Mouse (Mus musculus) CH12.LX (cell line): ENCODE measurements around the gene Pde4d. TPM values are rescaled to one million over a fixed set of nuclear protein-coding genes. Genes with fewer than 3 reads are reported as not detected.

ENCODE experiments used
- DNase-seq: peaks from one replicate; pipeline ENCODE4 v3.0.0-alpha.2; 2013; ENCODE audit errors: extremely low read depth
- H3K27ac ChIP-seq: 2 replicates; pipeline ENCODE4 v1.5.1; 2012; ENCODE audit warnings: low read depth, mild to moderate bottlenecking, control low read depth, moderate library complexity; ENCODE audit not compliant: insufficient read depth
- H3K27me3 ChIP-seq: replicated peaks from 2 replicates; pipeline ENCODE3; 2012; ENCODE audit warnings: inconsistent platforms
- H3K36me3 ChIP-seq, 2 experiments: replicated peaks in 1 of 2; 2 replicates each; pipeline versions ENCODE3 to v1.6.1; 2012; ENCODE audit warnings: inconsistent platforms in 1 of 2, low read length in 1 of 2, mild to moderate bottlenecking in 1 of 2, mixed read lengths in 1 of 2, moderate library complexity in 1 of 2; ENCODE audit not compliant: control insufficient read depth in 1 of 2, insufficient read depth in 1 of 2
- H3K4me1 ChIP-seq, 2 experiments: 2 replicates each; pipeline ENCODE4 v1.6.1; 2012; ENCODE audit warnings: inconsistent platforms in 1 of 2, moderate library complexity in 1 of 2; ENCODE audit not compliant: insufficient read depth in 2 of 2, control insufficient read depth in 1 of 2
- H3K4me2 ChIP-seq: 2 replicates; pipeline ENCODE4 v1.6.1; 2012; ENCODE audit warnings: low read depth, mild to moderate bottlenecking, control low read depth; ENCODE audit not compliant: poor library complexity, insufficient read depth, severe bottlenecking
- H3K4me3 ChIP-seq, 3 experiments: fragments of 150-350 bp in 1 of 3; sonication (generic) in 1 of 3; replicated peaks in 1 of 3; 2 replicates each; pipeline versions ENCODE3 to v1.5.1; 2011 to 2012; ENCODE audit warnings: low read depth in 2 of 3, low read length in 2 of 3, mild to moderate bottlenecking in 2 of 3, moderate library complexity in 2 of 3, control low read depth in 1 of 3, improper control_type of control experiment in 1 of 3, inconsistent platforms in 1 of 3, mixed read lengths in 1 of 3; ENCODE audit not compliant: poor library complexity in 1 of 3
- H3K79me2 ChIP-seq: replicated peaks from 2 replicates; pipeline ENCODE4 v1.6.1; 2012; ENCODE audit warnings: mild to moderate bottlenecking, moderate library complexity; ENCODE audit not compliant: control insufficient read depth, poor library complexity, insufficient read depth, severe bottlenecking; ENCODE audit errors: extremely low read depth
- H3K9ac ChIP-seq: 2 replicates; pipeline ENCODE4 v1.6.1; 2012; ENCODE audit warnings: low read depth, mild to moderate bottlenecking, control low read depth, moderate library complexity; ENCODE audit not compliant: insufficient read depth
- H3K9me3 ChIP-seq: replicated peaks from 2 replicates; pipeline ENCODE3; 2012; ENCODE audit warnings: low read length, inconsistent platforms, mixed read lengths
- CHD1 ChIP-seq: IDR thresholded peaks from 2 replicates; pipeline ENCODE4 v1.6.1; 2012; ENCODE audit warnings: low read depth, low read length, improper control_type of control experiment, inconsistent platforms
- CHD2 ChIP-seq: IDR thresholded peaks from 2 replicates; pipeline ENCODE4 v1.6.1; 2011; ENCODE audit warnings: low read length, improper control_type of control experiment
- CTCF ChIP-seq, 2 experiments: IDR thresholded peaks in 1 of 2; conservative IDR thresholded peaks in 1 of 2; 2 replicates each; pipeline ENCODE4 v1.5.1; 2011 to 2012; ENCODE audit warnings: low read depth in 2 of 2, low read length in 2 of 2, improper control_type of control experiment in 1 of 2, inconsistent platforms in 1 of 2, mild to moderate bottlenecking in 1 of 2, moderate library complexity in 1 of 2
- E2F4 ChIP-seq: IDR thresholded peaks from 2 replicates; pipeline ENCODE4 v1.6.1; 2011; ENCODE audit warnings: low read depth, low read length, improper control_type of control experiment; ENCODE audit not compliant: insufficient replicate concordance
- ELF1 ChIP-seq: IDR thresholded peaks from 2 replicates; pipeline ENCODE4 v1.6.1; 2014; ENCODE audit warnings: low read depth, mild to moderate bottlenecking, inconsistent platforms, low read length, improper control_type of control experiment
- EP300 ChIP-seq: IDR thresholded peaks from 2 replicates; pipeline ENCODE4 v1.6.1; 2011; ENCODE audit warnings: low read length, improper control_type of control experiment
- HCFC1 ChIP-seq: IDR thresholded peaks from 2 replicates; pipeline ENCODE4 v1.6.1; 2012; ENCODE audit warnings: low read depth, mild to moderate bottlenecking, inconsistent platforms, low read length, improper control_type of control experiment
- JUN ChIP-seq: IDR thresholded peaks from 2 replicates; pipeline ENCODE4 v1.6.1; 2011; ENCODE audit warnings: low read depth, mild to moderate bottlenecking, low read length, improper control_type of control experiment, moderate library complexity; ENCODE audit not compliant: insufficient read depth
- JUND ChIP-seq: conservative IDR thresholded peaks from 2 replicates; pipeline ENCODE4 v1.6.1; 2011; ENCODE audit warnings: low read depth, low read length, improper control_type of control experiment
- MAX ChIP-seq: IDR thresholded peaks from 2 replicates; pipeline ENCODE4 v1.6.1; 2011; ENCODE audit warnings: low read length, improper control_type of control experiment
- MXI1 ChIP-seq: IDR thresholded peaks from 2 replicates; pipeline ENCODE4 v1.6.1; 2011; ENCODE audit warnings: mild to moderate bottlenecking, low read depth, low read length, improper control_type of control experiment
- NELFE ChIP-seq: IDR thresholded peaks from 2 replicates; pipeline ENCODE4 v1.6.1; 2011; ENCODE audit warnings: low read depth, low read length, improper control_type of control experiment
- NRF1 ChIP-seq: IDR thresholded peaks from 2 replicates; pipeline ENCODE4 v1.6.1; 2014; ENCODE audit warnings: low read depth, mild to moderate bottlenecking, inconsistent platforms, low read length, improper control_type of control experiment, moderate library complexity
- PAX5 ChIP-seq: IDR thresholded peaks from 2 replicates; pipeline ENCODE4 v1.6.1; 2012; ENCODE audit warnings: low read length, inconsistent platforms, mixed read lengths
- RCOR1 ChIP-seq: conservative IDR thresholded peaks from 2 replicates; pipeline ENCODE4 v1.6.1; 2012; ENCODE audit warnings: low read depth, mild to moderate bottlenecking, inconsistent platforms, low read length, improper control_type of control experiment
- SIN3A ChIP-seq: IDR thresholded peaks from 2 replicates; pipeline ENCODE4 v1.6.1; 2012; ENCODE audit warnings: low read length, improper control_type of control experiment, inconsistent platforms
- USF2 ChIP-seq: conservative IDR thresholded peaks from 2 replicates; pipeline ENCODE4 v1.6.1; 2011; ENCODE audit warnings: low read depth, low read length, improper control_type of control experiment
- ZC3H11A ChIP-seq: IDR thresholded peaks from 2 replicates; pipeline ENCODE4 v1.6.1; 2012; ENCODE audit warnings: low read depth, mild to moderate bottlenecking, inconsistent platforms, low read length, improper control_type of control experiment
- dilution Hi-C: fragments of 300-500 bp; cut with MboI; formaldehyde crosslinking; loops from 2 replicates; pipeline ENCODE4 v1.14.3; 2020; ENCODE audit warnings: low sequenced_read_pairs; ENCODE audit not compliant: extremely low pct_unique_long_range_greater_than_20kb, extremely low pct_ligation_motif_present
- in situ Hi-C: fragments of 300-500 bp; cut with MboI; formaldehyde crosslinking; loops from 3 replicates; pipeline ENCODE4 v1.14.3; 2019; ENCODE audit warnings: low sequenced_read_pairs, low pct_ligation_motif_present, low pct_unique_long_range_greater_than_20kb, mixed read lengths
- polyA plus RNA-seq: library from polyadenylated mRNA; unstranded; fragments of >175 nt; gene quantifications from 2 replicates; pipeline ENCODE4 v1.2.1, GENCODE M21; 2012; ENCODE audit warnings: low read depth; ENCODE audit not compliant: insufficient read length
- total RNA-seq, 2 experiments: library from RNA; depleted of rRNA; stranded (reverse); fragments of 300-350 nt in 1 of 2; fragments of >200 nt in 1 of 2; gene quantifications; 2 replicates each; pipeline ENCODE4 v1.2.3; 2012 to 2014

The Pde4d gene
- total and polyA plus RNA-seq, 3 experiments, result not detected

GRCm38 (mm10) chr13:109341902-109342301 is 892.2 kb downstream of the Pde4d start:
- no peak overlapping the region for H3K9ac ChIP-seq
- no peaks in the 10 kb centered on the region for H3K36me3 ChIP-seq
- TF ChIP-seq NRF1, result no peak
- no peak overlapping the region for H3K27ac ChIP-seq
- in situ Hi-C loops, result no loop called here
- no peaks in the 10 kb centered on the region for H3K79me2 ChIP-seq
- H3K4me2 ChIP-seq, result no peak overlapping the region
- no peaks in the 10 kb centered on the region for H3K27me3 ChIP-seq
- no peak for DNase-seq
- H3K4me3 ChIP-seq, result no peak overlapping the region
- no peaks in the 10 kb centered on the region for H3K9me3 ChIP-seq
- dilution Hi-C loops, result no loop called here
- H3K4me1 ChIP-seq, result no peaks in the 10 kb centered on the region

- in situ Hi-C loops, result no loop called here
- Histone ChIP-seq H3K4me1 (no peaks in the 10 kb centered on the region), H3K27ac (no peak overlapping the region), H3K9me3 (no peaks in the 10 kb centered on the region), H3K4me3 (no peak overlapping the region)
- TF ChIP-seq EP300, result no peak
- TF ChIP-seq CHD1, result no peak
- no peak for TF ChIP-seq JUND
- TF ChIP-seq E2F4, result no peak
- no peak for TF ChIP-seq CHD2
- TF ChIP-seq ZC3H11A, result no peak
- no peak for TF ChIP-seq USF2
- no peak for TF ChIP-seq SIN3A
- TF ChIP-seq HCFC1, result no peak
- TF ChIP-seq MAX, result no peak
- TF ChIP-seq RCOR1, result no peak
- no peak for TF ChIP-seq NELFE
- TF ChIP-seq NRF1, result no peak
- TF ChIP-seq CTCF (conservative IDR thresholded peaks at IDR 0.05 in 1 of 2, IDR thresholded peaks at IDR 0.05 in 1 of 2; ENCODE audit: low read depth in 2 of 2, low read length in 2 of 2), result no peak
- TF ChIP-seq JUN, result no peak
- TF ChIP-seq ELF1, result no peak
- no peak for TF ChIP-seq MXI1
- TF ChIP-seq PAX5, result no peak
- TF ChIP-seq, all 38 proteins: peak for 0
- Histone ChIP-seq H3K36me3 (no peaks in the 10 kb centered on the region), H3K9ac (no peak overlapping the region), H3K27me3 (no peaks in the 10 kb centered on the region), H3K4me2 (no peak overlapping the region), H3K79me2 (no peaks in the 10 kb centered on the region)
- dilution Hi-C loops, result no loop called here
- no peak for DNase-seq
Measured at GRCm38 (mm10) chr13:109342469-109342868, 892.7 kb downstream of the Pde4d start.
